Mouse (Mus musculus): ENCODE results near the gene Cyp2c23. TPM values are rescaled to one million over a fixed set of nuclear protein-coding genes. Genes with fewer than 3 reads are reported as not detected.

Cyp2c23 gene
- polyA plus RNA-seq (2014; fragmentation: Nextera tagmentation; extraction: Ambion mirVana), result not detected in 2 replicates

DNA sequence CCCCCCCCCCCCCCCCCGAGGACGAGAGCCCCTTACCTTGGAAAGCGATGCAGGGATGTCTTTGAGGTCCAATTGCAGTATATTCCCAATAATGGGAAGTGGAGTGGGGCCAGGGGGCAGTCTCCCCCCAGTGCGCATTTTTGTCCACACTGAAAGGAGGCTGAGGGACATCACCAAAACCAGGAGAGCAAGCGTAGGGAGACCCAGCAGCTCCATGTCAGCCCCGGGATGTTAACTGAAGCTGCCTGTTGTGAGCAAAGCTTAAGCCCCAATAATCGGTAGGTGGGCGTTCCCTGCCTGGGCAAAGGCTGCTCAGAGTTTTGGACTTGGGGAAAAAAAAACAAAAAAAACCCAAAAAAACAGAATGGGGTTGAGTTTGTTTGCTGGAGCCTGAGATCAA is at the start of gene Cyp2c23:
Cyp2c23 (minus strand) TSS at position 237 of the 400 bp plus-strand sequence.
- no peak within 1 kb of the TSS for H3K9ac ChIP-seq (ENCODE audit: low read length)
- H3K27ac ChIP-seq (ENCODE audit: low read depth, low read length), result no peak within 1 kb of the TSS
- H3K27me3 ChIP-seq (ENCODE audit: control insufficient read depth, insufficient read depth, low read length), result no peaks in the 10 kb centered on the region
- H3K36me3 ChIP-seq (ENCODE audit: control insufficient read depth, insufficient read depth, low read length), result no peaks in the 10 kb centered on the region
- H3K4me2 ChIP-seq (ENCODE audit: low read depth), result no peak within 1 kb of the TSS
- WGBS, result 80% methylated on average over 8 of the region's 8 CpGs
- no peak within 1 kb of the TSS for H3K4me3 ChIP-seq (ENCODE audit: low read depth, low read length)
- no peaks in the 10 kb centered on the region for H3K4me1 ChIP-seq (ENCODE audit: control insufficient read depth, insufficient read depth, low read length)
- DNase-seq (ENCODE audit: low spot score) (no peak), ATAC-seq (ENCODE audit: insufficient read depth, low FRiP score, low TSS enrichment) (no peak)
- no peaks in the 10 kb centered on the region for H3K9me3 ChIP-seq (ENCODE audit: control insufficient read depth, low read length)

- Histone ChIP-seq H3K36me3 (ENCODE audit: control insufficient read depth, insufficient read depth, low read length) (no peaks in the 10 kb centered on the region), H3K4me3 (ENCODE audit: low read depth, low read length) (no peak overlapping the region), H3K27ac (ENCODE audit: low read depth, low read length) (no peak overlapping the region), H3K9ac (ENCODE audit: low read length) (no peak overlapping the region), H3K9me3 (ENCODE audit: control insufficient read depth, low read length) (no peaks in the 10 kb centered on the region), H3K27me3 (ENCODE audit: control insufficient read depth, insufficient read depth, low read length) (no peaks in the 10 kb centered on the region), H3K4me1 (ENCODE audit: control insufficient read depth, insufficient read depth, low read length) (no peaks in the 10 kb centered on the region), H3K4me2 (ENCODE audit: low read depth) (no peak overlapping the region)
- DNase-seq (ENCODE audit: low spot score), result no peak
- no peak for ATAC-seq (ENCODE audit: insufficient read depth, low FRiP score, low TSS enrichment)
- 79% methylated on average over 4 of the region's 4 CpGs for WGBS
Measured at GRCm38 (mm10) chr19:44077024-44077423, 48.0 kb upstream of the Cyp2c23 start.

DNA sequence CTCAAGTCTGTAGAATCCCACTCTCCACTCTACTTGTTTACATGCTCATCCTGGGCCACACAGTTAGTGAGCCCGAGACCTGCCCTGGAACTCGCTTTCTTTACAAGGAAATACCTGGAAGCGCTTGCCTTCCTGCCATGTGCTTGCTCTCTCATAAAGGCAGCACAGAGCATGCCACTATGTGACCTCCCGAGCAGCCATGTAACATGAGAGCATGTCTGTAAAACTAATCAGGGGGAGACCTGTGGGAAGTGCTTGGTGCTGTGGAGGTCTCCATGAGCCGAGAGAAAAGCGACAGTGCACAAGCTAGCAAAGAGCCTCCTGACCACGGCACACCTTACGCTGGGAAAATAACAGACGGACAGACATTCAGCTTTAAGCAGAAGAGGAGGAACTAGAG is 47.4 kb upstream of the Cyp2c23 start:
- Histone ChIP-seq H3K36me3 (ENCODE audit: control insufficient read depth, insufficient read depth, low read length) (no peaks in the 10 kb centered on the region), H3K27ac (ENCODE audit: low read depth, low read length) (no peak overlapping the region), H3K9me3 (ENCODE audit: control insufficient read depth, low read length) (no peaks in the 10 kb centered on the region), H3K9ac (ENCODE audit: low read length) (no peak overlapping the region), H3K27me3 (ENCODE audit: control insufficient read depth, insufficient read depth, low read length) (no peaks in the 10 kb centered on the region), H3K4me2 (ENCODE audit: low read depth) (no peak overlapping the region), H3K4me3 (ENCODE audit: low read depth, low read length) (no peak overlapping the region), H3K4me1 (ENCODE audit: control insufficient read depth, insufficient read depth, low read length) (no peaks in the 10 kb centered on the region)
- WGBS, result 70% methylated on average over 9 of the region's 9 CpGs
- DNase-seq (ENCODE audit: low spot score) (peak; percentile 24), ATAC-seq (ENCODE audit: insufficient read depth, low FRiP score, low TSS enrichment) (no peak)

GRCm38 (mm10) chr19:44074986-44075385 is 46.0 kb upstream of the Cyp2c23 start:
- Histone ChIP-seq H3K27ac (ENCODE audit: low read depth, low read length) (no peak overlapping the region), H3K4me1 (ENCODE audit: control insufficient read depth, insufficient read depth, low read length) (no peaks in the 10 kb centered on the region), H3K4me2 (ENCODE audit: low read depth) (no peak overlapping the region), H3K9me3 (ENCODE audit: control insufficient read depth, low read length) (no peaks in the 10 kb centered on the region), H3K4me3 (ENCODE audit: low read depth, low read length) (no peak overlapping the region), H3K27me3 (ENCODE audit: control insufficient read depth, insufficient read depth, low read length) (no peaks in the 10 kb centered on the region), H3K9ac (ENCODE audit: low read length) (no peak overlapping the region), H3K36me3 (ENCODE audit: control insufficient read depth, insufficient read depth, low read length) (no peaks in the 10 kb centered on the region)
- ATAC-seq (ENCODE audit: insufficient read depth, low FRiP score, low TSS enrichment) (no peak), DNase-seq (ENCODE audit: low spot score) (no peak)
- WGBS, result 78% methylated on average over 11 of the region's 11 CpGs

DNA sequence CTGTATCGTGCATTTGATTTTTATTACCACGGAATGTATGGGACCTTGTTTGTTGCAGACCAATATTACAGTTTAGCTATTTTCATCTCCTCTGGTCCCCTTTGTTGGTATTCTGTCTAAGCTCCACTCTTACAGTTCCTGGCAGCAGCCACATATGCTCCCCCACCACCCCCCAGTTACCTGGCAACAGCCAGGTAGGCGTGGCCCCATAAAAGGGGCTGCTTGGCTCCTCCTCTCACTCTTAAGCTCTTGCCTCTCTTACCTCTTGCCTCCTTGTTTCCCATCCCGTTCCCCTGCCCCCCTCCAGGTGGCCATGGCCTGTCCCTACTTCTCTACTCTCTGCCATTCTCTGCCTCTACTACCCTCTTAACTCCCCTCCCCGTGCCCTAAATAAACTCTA is 42.2 kb upstream of the Cyp2c23 start:
- WGBS, result 60% methylated on average over 5 of the region's 5 CpGs
- Histone ChIP-seq H3K4me3 (ENCODE audit: low read depth, low read length) (no peak overlapping the region), H3K27me3 (ENCODE audit: control insufficient read depth, insufficient read depth, low read length) (no peaks in the 10 kb centered on the region), H3K36me3 (ENCODE audit: control insufficient read depth, insufficient read depth, low read length) (no peaks in the 10 kb centered on the region), H3K4me1 (ENCODE audit: control insufficient read depth, insufficient read depth, low read length) (no peaks in the 10 kb centered on the region), H3K27ac (ENCODE audit: low read depth, low read length) (no peak overlapping the region), H3K9ac (ENCODE audit: low read length) (no peak overlapping the region), H3K4me2 (ENCODE audit: low read depth) (no peak overlapping the region), H3K9me3 (ENCODE audit: control insufficient read depth, low read length) (no peaks in the 10 kb centered on the region)
- ATAC-seq (ENCODE audit: insufficient read depth, low FRiP score, low TSS enrichment), result no peak
- no peak for DNase-seq (ENCODE audit: low spot score)

GRCm38 (mm10) chr19:44069914-44070232 is 40.9 kb upstream of the Cyp2c23 start:
- Histone ChIP-seq H3K4me3 (ENCODE audit: low read depth, low read length) (peak overlapping the region; percentile 57), H3K36me3 (ENCODE audit: control insufficient read depth, insufficient read depth, low read length) (no peaks in the 10 kb centered on the region), H3K27me3 (ENCODE audit: control insufficient read depth, insufficient read depth, low read length) (no peaks in the 10 kb centered on the region), H3K9ac (ENCODE audit: low read length) (peak overlapping the region; percentile 70), H3K4me1 (ENCODE audit: control insufficient read depth, insufficient read depth, low read length) (no peaks in the 10 kb centered on the region), H3K27ac (ENCODE audit: low read depth, low read length) (no peak overlapping the region), H3K9me3 (ENCODE audit: control insufficient read depth, low read length) (no peaks in the 10 kb centered on the region), H3K4me2 (ENCODE audit: low read depth) (peak overlapping the region; percentile 84)
- peak; percentile 85 for ATAC-seq (ENCODE audit: insufficient read depth, low FRiP score, low TSS enrichment)
- no peak for DNase-seq (ENCODE audit: low spot score)
- WGBS, result 10% methylated on average over 4 of the region's 4 CpGs

GRCm38 (mm10) chr19:44069121-44069913 is 40.3 kb upstream of the Cyp2c23 start, which contains the start of gene Erlin1:
Erlin1 (minus strand) TSS chr19:44069785.
- no peaks in the 10 kb centered on the region for H3K27me3 ChIP-seq (ENCODE audit: control insufficient read depth, insufficient read depth, low read length)
- no peaks in the 10 kb centered on the region for H3K9me3 ChIP-seq (ENCODE audit: control insufficient read depth, low read length)
- no peak within 1 kb of the TSS for H3K27ac ChIP-seq (ENCODE audit: low read depth, low read length)
- peak within 1 kb of the TSS; percentile 57 for H3K4me3 ChIP-seq (ENCODE audit: low read depth, low read length)
- H3K4me1 ChIP-seq (ENCODE audit: control insufficient read depth, insufficient read depth, low read length), result no peaks in the 10 kb centered on the region
- H3K9ac ChIP-seq (ENCODE audit: low read length), result peak within 1 kb of the TSS; percentile 70
- no peaks in the 10 kb centered on the region for H3K36me3 ChIP-seq (ENCODE audit: control insufficient read depth, insufficient read depth, low read length)
- H3K4me2 ChIP-seq (ENCODE audit: low read depth), result peak within 1 kb of the TSS; percentile 84
- WGBS, result under 1% methylated on average over 67 of the region's 75 CpGs
- ATAC-seq (ENCODE audit: insufficient read depth, low FRiP score, low TSS enrichment), result peak; percentile 87
- DNase-seq (ENCODE audit: low spot score), result peak; percentile 90

DNA sequence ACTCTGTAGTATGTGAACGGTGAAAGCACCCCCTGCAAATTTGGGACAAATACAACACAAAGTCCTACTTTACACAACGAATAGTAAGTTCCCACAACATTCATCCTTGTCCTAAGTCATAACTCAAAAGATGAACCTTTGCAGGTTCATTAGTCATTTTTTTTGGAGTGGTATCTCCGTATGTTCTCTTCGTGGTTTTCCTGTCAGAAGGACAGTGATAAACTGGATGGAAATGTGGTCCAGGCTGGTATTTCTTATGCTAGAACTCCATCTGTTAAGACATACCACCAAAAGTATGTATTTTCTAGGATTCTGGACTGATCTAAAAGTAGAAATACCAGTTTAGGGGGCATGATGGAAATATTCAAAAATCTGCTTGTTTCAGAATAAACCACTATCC is 39.2 kb upstream of the Cyp2c23 start:
- H3K4me3 ChIP-seq (ENCODE audit: low read depth, low read length), result no peak overlapping the region
- ATAC-seq (ENCODE audit: insufficient read depth, low FRiP score, low TSS enrichment), result no peak
- 81% methylated on average over 4 of the region's 4 CpGs for WGBS

GRCm38 (mm10) chr19:44067323-44068049 is 38.5 kb upstream of the Cyp2c23 start:
- no peaks in the 10 kb centered on the region for H3K27me3 ChIP-seq (ENCODE audit: control insufficient read depth, insufficient read depth, low read length)
- no peak for DNase-seq (ENCODE audit: low spot score)
- H3K9me3 ChIP-seq (ENCODE audit: control insufficient read depth, low read length), result no peaks in the 10 kb centered on the region
- no peak overlapping the region for H3K27ac ChIP-seq (ENCODE audit: low read depth, low read length)
- no peaks in the 10 kb centered on the region for H3K4me1 ChIP-seq (ENCODE audit: control insufficient read depth, insufficient read depth, low read length)
- no peak for ATAC-seq (ENCODE audit: insufficient read depth, low FRiP score, low TSS enrichment)
- no peak overlapping the region for H3K4me3 ChIP-seq (ENCODE audit: low read depth, low read length)
- no peak overlapping the region for H3K4me2 ChIP-seq (ENCODE audit: low read depth)
- no peaks in the 10 kb centered on the region for H3K36me3 ChIP-seq (ENCODE audit: control insufficient read depth, insufficient read depth, low read length)
- H3K9ac ChIP-seq (ENCODE audit: low read length), result no peak overlapping the region
- WGBS, result 85% methylated on average over 9 of the region's 9 CpGs

More for the DNA sequence above, 39.2 kb upstream of the Cyp2c23 start:
- Histone ChIP-seq H3K4me2 (ENCODE audit: low read depth) (no peak overlapping the region), H3K9me3 (ENCODE audit: control insufficient read depth, low read length) (no peaks in the 10 kb centered on the region), H3K27me3 (ENCODE audit: control insufficient read depth, insufficient read depth, low read length) (no peaks in the 10 kb centered on the region), H3K4me1 (ENCODE audit: control insufficient read depth, insufficient read depth, low read length) (no peaks in the 10 kb centered on the region), H3K27ac (ENCODE audit: low read depth, low read length) (no peak overlapping the region), H3K9ac (ENCODE audit: low read length) (no peak overlapping the region), H3K36me3 (ENCODE audit: control insufficient read depth, insufficient read depth, low read length) (no peaks in the 10 kb centered on the region)
- DNase-seq (ENCODE audit: low spot score), result no peak

All from neural tube, embryonic 11.5 days (tissue).